ENCODE assay signal across 8 mouse cellular contexts in genomic region chr15:84231721-84232561, GRCm38 (mm10). TPM values are rescaled to one million over a fixed set of nuclear protein-coding genes. Genes with fewer than 3 reads are reported as not detected.
DNase-seq lines count a peak whose midpoint lies in the region; ATAC-seq and TF ChIP-seq lines count a peak whose summit lies in the region.

Parvb (plus strand) TSS chr15:84232043.

- peak within 1 kb of the TSS; percentile 78 for H3K4me2 ChIP-seq in forebrain, embryonic 13.5 days
- H3K4me2 ChIP-seq in heart, postnatal 0 days (ENCODE audit: low read depth, low read length) = peak within 1 kb of the TSS; percentile 89
- peak within 1 kb of the TSS; percentile 96 for H3K4me2 ChIP-seq in liver, embryonic 16.5 days (ENCODE audit: low read depth, low read length)
- peak within 1 kb of the TSS; percentile 87 for H3K4me2 ChIP-seq in neural tube, embryonic 13.5 days

- peak; percentile 18 for TF ChIP-seq CTCF in heart, postnatal 0 days (IDR thresholded peaks at IDR 0.05; ENCODE audit: low read depth)

- 1% methylated on average over 51 of the region's 53 CpGs for WGBS in forebrain, embryonic 13.5 days
- WGBS in heart, postnatal 0 days = 2% methylated on average over 48 of the region's 53 CpGs
- 2% methylated on average over 52 of the region's 53 CpGs for WGBS in liver, embryonic 16.5 days (ENCODE audit: insufficient replicate concordance)
- under 1% methylated on average over 53 of the region's 53 CpGs for WGBS in neural tube, embryonic 13.5 days

- H3K36me3 ChIP-seq in forebrain, embryonic 13.5 days (ENCODE audit: poor library complexity, severe bottlenecking) = no peaks in the 10 kb centered on the region
- H3K36me3 ChIP-seq in heart, postnatal 0 days (replicated peaks; ENCODE audit: control insufficient read depth, insufficient read depth, low read length) = no peaks in the 10 kb centered on the region
- H3K36me3 ChIP-seq in liver, embryonic 16.5 days (ENCODE audit: control insufficient read depth, insufficient read depth) = no peaks in the 10 kb centered on the region; the same call in 1 of the 2 replicates
- H3K36me3 ChIP-seq in neural tube, embryonic 13.5 days = no peaks in the 10 kb centered on the region

- peaks cover 38% of the 10 kb centered on the region for H3K4me1 ChIP-seq in forebrain, embryonic 13.5 days
- peaks cover 26% of the 10 kb centered on the region for H3K4me1 ChIP-seq in heart, postnatal 0 days (ENCODE audit: control insufficient read depth, insufficient read depth)
- peaks cover 28% of the 10 kb centered on the region for H3K4me1 ChIP-seq in liver, embryonic 16.5 days (ENCODE audit: control insufficient read depth, low read depth, low read length)
- peaks cover 52% of the 10 kb centered on the region for H3K4me1 ChIP-seq in neural tube, embryonic 13.5 days (replicated peaks)

- peak; percentile 56 for ATAC-seq in cerebellum, adult (ENCODE audit: insufficient number of reproducible peaks, low FRiP score, low TSS enrichment)
- ATAC-seq in forebrain, embryonic 13.5 days = peak; percentile 41
- peak; percentile 77 for ATAC-seq in heart, postnatal 0 days (ENCODE audit: insufficient read depth, low read depth)
- ATAC-seq in liver, embryonic 16.5 days (ENCODE audit: low read depth) = peak; percentile 71
- ATAC-seq in neural tube, embryonic 13.5 days (ENCODE audit: low read depth) = peak; percentile 52
- no peak for ATAC-seq in monocyte, adult 5-6 weeks (replicated peaks; ENCODE audit: insufficient number of reproducible peaks, low FRiP score, low TSS enrichment, poor library complexity, severe bottlenecking)

- peak within 1 kb of the TSS; percentile 41 for H3K4me3 ChIP-seq in forebrain, embryonic 13.5 days
- H3K4me3 ChIP-seq in heart, postnatal 0 days (ENCODE audit: low read depth, low read length) = peak within 1 kb of the TSS; percentile 76
- peak within 1 kb of the TSS; percentile 77 for H3K4me3 ChIP-seq in liver, embryonic 16.5 days (ENCODE audit: low read depth, low read length)
- peak within 1 kb of the TSS; percentile 46 for H3K4me3 ChIP-seq in neural tube, embryonic 13.5 days

- no peak for TF ChIP-seq EP300 in heart, postnatal 0 days (IDR thresholded peaks at IDR 0.05; ENCODE audit: low read depth)

- no peaks in the 10 kb centered on the region for H3K9me3 ChIP-seq in forebrain, embryonic 13.5 days (replicated peaks)
- H3K9me3 ChIP-seq in heart, postnatal 0 days (replicated peaks; ENCODE audit: control insufficient read depth, low read length) = no peaks in the 10 kb centered on the region
- no peaks in the 10 kb centered on the region for H3K9me3 ChIP-seq in liver, embryonic 16.5 days (replicated peaks; ENCODE audit: control insufficient read depth, low read length)
- no peaks in the 10 kb centered on the region for H3K9me3 ChIP-seq in neural tube, embryonic 13.5 days

- H3K9ac ChIP-seq in forebrain, embryonic 13.5 days = peak within 1 kb of the TSS; percentile 71
- peak within 1 kb of the TSS; percentile 81 for H3K9ac ChIP-seq in heart, postnatal 0 days (replicated peaks; ENCODE audit: low read depth, low read length)
- peak within 1 kb of the TSS; percentile 73 for H3K9ac ChIP-seq in liver, embryonic 16.5 days (ENCODE audit: low read depth, low read length)
- peak within 1 kb of the TSS; percentile 73 for H3K9ac ChIP-seq in neural tube, embryonic 13.5 days

- DNase-seq in MEL-GATA-1-ER (ENCODE audit: extremely low read depth, low read depth) = peak; percentile 44
- DNase-seq in heart, postnatal 0 days (ENCODE audit: low spot score) = peak; percentile 59
- DNase-seq in kidney, postnatal 36 days = peak; percentile 65 to 76

- H3K27me3 ChIP-seq in forebrain, embryonic 13.5 days = peaks cover 24% of the 10 kb centered on the region
- H3K27me3 ChIP-seq in heart, postnatal 0 days (ENCODE audit: control insufficient read depth, insufficient read depth, low read length) = no peaks in the 10 kb centered on the region
- H3K27me3 ChIP-seq in liver, embryonic 16.5 days (ENCODE audit: control insufficient read depth, insufficient read depth, low read depth, low read length) = no peaks in the 10 kb centered on the region; the same call in 1 of the 2 replicates
- peaks cover 7% of the 10 kb centered on the region; the same call in 1 of the 2 replicates for H3K27me3 ChIP-seq in neural tube, embryonic 13.5 days

- peak within 1 kb of the TSS; percentile 81 for H3K27ac ChIP-seq in forebrain, embryonic 13.5 days
- peak within 1 kb of the TSS; percentile 92 for H3K27ac ChIP-seq in heart, postnatal 0 days (ENCODE audit: low read depth)
- H3K27ac ChIP-seq in liver, embryonic 16.5 days (ENCODE audit: low read length) = peak within 1 kb of the TSS; percentile 89
- H3K27ac ChIP-seq in neural tube, embryonic 13.5 days (replicated peaks) = peak within 1 kb of the TSS; percentile 74

RNA-seq across cellular contexts. Expression of gene Parvb, which starts in this region (rescaled TPM):
- 2.1 and 2.6 TPM in 2 replicates for polyA plus RNA-seq in forebrain, embryonic 13.5 days (2015; fragmentation: Nextera tagmentation; extraction: Ambion mirVana)
- 26.1 and 31.8 TPM in 2 replicates for total RNA-seq in heart, postnatal 0 days (2014; rRNA removed; ENCODE audit: low replicate concordance)
- 10.8 and 11.7 TPM in 2 replicates for polyA plus RNA-seq in heart, postnatal 0 days (2015; fragmentation: Nextera tagmentation; extraction: Ambion mirVana)
- polyA plus RNA-seq in liver, embryonic 16.5 days (2015; fragmentation: Nextera tagmentation; extraction: Ambion mirVana) = 6.1 and 6.5 TPM in 2 replicates
- polyA plus RNA-seq in neural tube, embryonic 13.5 days (2015; fragmentation: Nextera tagmentation; extraction: Ambion mirVana) = 8.5 and 9.0 TPM in 2 replicates
- total RNA-seq in monocyte, adult 5-6 weeks (2017) = 6.7 to 45.7 TPM (median 7.8 TPM) in 3 replicates
